8 mouse cellular contexts compared by ENCODE assay signal in genomic region chr16:20517216-20517615, GRCm38 (mm10). TPM values are rescaled to one million over a fixed set of nuclear protein-coding genes. Genes with fewer than 3 reads are reported as not detected.
A peak's percentile ranks its signal among the peaks of the same experiment; 100 is the strongest.
DNase-seq lines count a peak whose midpoint lies in the region; ATAC-seq and TF ChIP-seq lines count a peak whose summit lies in the region.

No protein-coding gene starts in this region.

- TF ChIP-seq CTCF in E14TG2a.4 (conservative IDR thresholded peaks at IDR 0.05; ENCODE audit: low read length): no peak

- ATAC-seq in kidney, embryonic 15.5 days (replicated peaks; ENCODE audit: low FRiP score): peak; percentile 30; the same call in 1 of the 2 replicates
- ATAC-seq in common myeloid progenitor, adult 5-6 weeks (replicated peaks; ENCODE audit: low read depth, poor library complexity, severe bottlenecking): peak; percentile 50
- peak; percentile 27 for ATAC-seq in hindbrain, embryonic 13.5 days (ENCODE audit: low FRiP score)

- peaks cover 13% of the 10 kb centered on the region for H3K4me1 ChIP-seq in kidney, embryonic 15.5 days
- peaks cover 24% of the 10 kb centered on the region for H3K4me1 ChIP-seq in E14TG2a.4 (replicated peaks; ENCODE audit: low read depth, low read length)
- peaks cover 36% of the 10 kb centered on the region for H3K4me1 ChIP-seq in hindbrain, embryonic 13.5 days (replicated peaks)
- H3K4me1 ChIP-seq in megakaryocyte, embryonic 14.5 days: peaks cover 57% of the 10 kb centered on the region

- H3K36me3 ChIP-seq in kidney, embryonic 15.5 days: peaks cover 29% of the 10 kb centered on the region
- H3K36me3 ChIP-seq in E14TG2a.4 (ENCODE audit: insufficient read depth, low read length): peaks cover 18% of the 10 kb centered on the region
- H3K36me3 ChIP-seq in hindbrain, embryonic 13.5 days: peaks cover 14% of the 10 kb centered on the region
- H3K36me3 ChIP-seq in megakaryocyte, embryonic 14.5 days (replicated peaks; ENCODE audit: low read length): peaks cover 35% of the 10 kb centered on the region

- H3K4me3 ChIP-seq in kidney, embryonic 15.5 days (replicated peaks): peak overlapping the region; percentile 68
- peak overlapping the region; percentile 92 for H3K4me3 ChIP-seq in E14TG2a.4 (replicated peaks; ENCODE audit: low read length)
- H3K4me3 ChIP-seq in hindbrain, embryonic 13.5 days: peak overlapping the region; percentile 69
- H3K4me3 ChIP-seq in megakaryocyte, embryonic 14.5 days (replicated peaks): peak overlapping the region; percentile 99

- peak overlapping the region; percentile 90 for H3K27ac ChIP-seq in kidney, embryonic 15.5 days
- H3K27ac ChIP-seq in hindbrain, embryonic 13.5 days: peak overlapping the region; percentile 96

- H3K27me3 ChIP-seq in kidney, embryonic 15.5 days: no peaks in the 10 kb centered on the region
- peaks cover 5% of the 10 kb centered on the region; the same call in 1 of the 2 replicates for H3K27me3 ChIP-seq in E14TG2a.4 (ENCODE audit: insufficient read depth, low read length)
- no peaks in the 10 kb centered on the region for H3K27me3 ChIP-seq in hindbrain, embryonic 13.5 days
- no peaks in the 10 kb centered on the region for H3K27me3 ChIP-seq in megakaryocyte, embryonic 14.5 days (replicated peaks)

- H3K9me3 ChIP-seq in kidney, embryonic 15.5 days (replicated peaks): no peaks in the 10 kb centered on the region
- H3K9me3 ChIP-seq in E14TG2a.4 (ENCODE audit: low read length): no peaks in the 10 kb centered on the region
- no peaks in the 10 kb centered on the region for H3K9me3 ChIP-seq in hindbrain, embryonic 13.5 days
- H3K9me3 ChIP-seq in megakaryocyte, embryonic 14.5 days: no peaks in the 10 kb centered on the region

- DNase-seq in kidney, postnatal 36 days: no peak
- DNase-seq in thymus, postnatal 14 days: peak; percentile 63
- DNase-seq in adrenal gland, postnatal 36 days: no peak

- peak overlapping the region; percentile 87 for H3K9ac ChIP-seq in kidney, embryonic 15.5 days
- H3K9ac ChIP-seq in hindbrain, embryonic 13.5 days: peak overlapping the region; percentile 98

- peak overlapping the region; percentile 85 for H3K4me2 ChIP-seq in kidney, embryonic 15.5 days
- H3K4me2 ChIP-seq in hindbrain, embryonic 13.5 days: peak overlapping the region; percentile 97

- 0% methylated on average over 26 of the region's 26 CpGs for WGBS in kidney, embryonic 15.5 days
- under 1% methylated on average over 26 of the region's 26 CpGs for whole genome bisulfite sequencing in hindbrain, embryonic 13.5 days

RNA-seq across cellular contexts. Expression of gene Dvl3, which starts 0.4 kb away (rescaled TPM):
- polyA plus RNA-seq in kidney, embryonic 15.5 days (2015; fragmentation: Nextera tagmentation; extraction: Ambion mirVana): 25.0 and 27.9 TPM in 2 replicates
- 4.6 and 6.9 TPM in 2 replicates for total RNA-seq in common myeloid progenitor, adult 5-6 weeks (2017)
- 40.7 and 43.5 TPM in 2 replicates for polyA plus RNA-seq in hindbrain, embryonic 13.5 days (2015; fragmentation: Nextera tagmentation; extraction: Ambion mirVana)
- polyA plus RNA-seq in megakaryocyte, embryonic 14.5 days (2012; ENCODE audit: insufficient read depth, low replicate concordance): 21.1 and 45.9 TPM in 2 replicates
- total RNA-seq in adrenal gland, postnatal 36 days (2021): 10 to 100 TPM; 40.7 to 45.2 TPM

RNA-seq across cellular contexts. Expression of gene Ap2m1, which starts 18.1 kb away (rescaled TPM):
- 633 and 651 TPM in 2 replicates for polyA plus RNA-seq in kidney, embryonic 15.5 days (2015; fragmentation: Nextera tagmentation; extraction: Ambion mirVana)
- total RNA-seq in common myeloid progenitor, adult 5-6 weeks (2017): 158 and 165 TPM in 2 replicates
- polyA plus RNA-seq in hindbrain, embryonic 13.5 days (2015; fragmentation: Nextera tagmentation; extraction: Ambion mirVana): 1,101 and 1,130 TPM in 2 replicates
- polyA plus RNA-seq in megakaryocyte, embryonic 14.5 days (2012; ENCODE audit: insufficient read depth, low replicate concordance): 49.0 and 228 TPM in 2 replicates
- total RNA-seq in adrenal gland, postnatal 36 days (2021): 100 to 1,000 TPM; 279 to 383 TPM

RNA-seq across cellular contexts. Expression of gene Eif2b5, which starts 18.6 kb away (rescaled TPM):
- polyA plus RNA-seq in kidney, embryonic 15.5 days (2015; fragmentation: Nextera tagmentation; extraction: Ambion mirVana): 108 and 121 TPM in 2 replicates
- total RNA-seq in common myeloid progenitor, adult 5-6 weeks (2017): 90.6 and 98.5 TPM in 2 replicates
- polyA plus RNA-seq in hindbrain, embryonic 13.5 days (2015; fragmentation: Nextera tagmentation; extraction: Ambion mirVana): 99.5 and 100 TPM in 2 replicates
- polyA plus RNA-seq in megakaryocyte, embryonic 14.5 days (2012; ENCODE audit: insufficient read depth, low replicate concordance): 5.9 and 9.1 TPM in 2 replicates
- total RNA-seq in adrenal gland, postnatal 36 days (2021): 10 to 100 TPM; 62.4 to 62.6 TPM

RNA-seq across cellular contexts. Expression of gene Abcf3, which starts 31.2 kb away (rescaled TPM):
- 52.6 and 64.5 TPM in 2 replicates for polyA plus RNA-seq in kidney, embryonic 15.5 days (2015; fragmentation: Nextera tagmentation; extraction: Ambion mirVana)
- 47.9 and 57.6 TPM in 2 replicates for total RNA-seq in common myeloid progenitor, adult 5-6 weeks (2017)
- polyA plus RNA-seq in hindbrain, embryonic 13.5 days (2015; fragmentation: Nextera tagmentation; extraction: Ambion mirVana): 81.2 and 85.0 TPM in 2 replicates
- polyA plus RNA-seq in megakaryocyte, embryonic 14.5 days (2012; ENCODE audit: insufficient read depth, low replicate concordance): 24.1 TPM in 1 of 2 replicates, not detected in the other
- 10 to 100 TPM; 86.0 to 95.3 TPM for total RNA-seq in adrenal gland, postnatal 36 days (2021)
